Mouse (Mus musculus) G1E (cell line): ENCODE measurements around the gene Ppt1. TPM values are rescaled to one million over a fixed set of nuclear protein-coding genes. Genes with fewer than 3 reads are reported as not detected.

Source experiments
- ATAC-seq: 2 replicates; pipeline ENCODE4 v1.8.0; 2016; ENCODE audit warnings: mild to moderate bottlenecking; ENCODE audit not compliant: insufficient number of reproducible peaks, poor library complexity, low FRiP score, severe bottlenecking; ENCODE audit errors: extremely low read depth
- DNase-seq: peaks from one replicate; pipeline ENCODE4 v3.0.0; 2012; ENCODE audit warnings: low spot score
- H3K27me3 ChIP-seq: 2 replicates; pipeline ENCODE4 v1.6.1; 2012; ENCODE audit warnings: mild to moderate bottlenecking, low read length, inconsistent platforms; ENCODE audit not compliant: insufficient read depth
- H3K36me3 ChIP-seq: replicated peaks from 2 replicates; pipeline ENCODE3; 2012; ENCODE audit warnings: mild to moderate bottlenecking, inconsistent platforms
- H3K4me1 ChIP-seq: 2 replicates; pipeline ENCODE4 v1.6.1; 2012; ENCODE audit warnings: low read depth, low read length, inconsistent platforms, mixed read lengths; ENCODE audit not compliant: insufficient read depth
- H3K4me3 ChIP-seq: 2 replicates; pipeline ENCODE4 v1.5.1; 2012; ENCODE audit warnings: low read depth, mild to moderate bottlenecking, inconsistent platforms, low read length, moderate library complexity, mixed read lengths
- H3K9me3 ChIP-seq: replicated peaks from 2 replicates; pipeline ENCODE4 v1.6.1; 2012; ENCODE audit warnings: inconsistent platforms
- CTCF ChIP-seq: IDR thresholded peaks from 2 replicates; pipeline ENCODE4 v1.5.1; 2012; ENCODE audit warnings: low read depth, low read length, inconsistent platforms, mixed read lengths
- GATA1 ChIP-seq: IDR thresholded peaks from 2 replicates; pipeline ENCODE4 v1.6.1; 2012; ENCODE audit warnings: borderline replicate concordance, low read length, inconsistent platforms, mixed read lengths
- GATA2 ChIP-seq: IDR thresholded peaks from 2 replicates; pipeline ENCODE4 v1.6.1; 2012; ENCODE audit warnings: low read depth, low read length, inconsistent platforms, borderline replicate concordance
- POLR2AphosphoS5 ChIP-seq: IDR thresholded peaks from 2 replicates; pipeline ENCODE4 v1.6.1; 2012; ENCODE audit warnings: low read depth, low read length, inconsistent platforms; ENCODE audit not compliant: insufficient replicate concordance
- TAL1 ChIP-seq: conservative IDR thresholded peaks from 2 replicates; pipeline ENCODE4 v1.6.1; 2012; ENCODE audit warnings: low read depth, low read length, inconsistent platforms, mixed read lengths
- polyA plus RNA-seq: library from polyadenylated mRNA; stranded (reverse); fragments of >175 nt; gene quantifications from 2 replicates; pipeline ENCODE4 v1.2.3, GENCODE M21; 2012
- total RNA-seq, 2 experiments: library from RNA; stranded (forward) in 1 of 2; stranded (reverse) in 1 of 2; fragments of 200-1000 nt in 1 of 2; fragments of >200 nt in 1 of 2; fragmentation: Nextera tagmentation in 1 of 2; gene quantifications; 2 replicates each; pipeline ENCODE4 v1.2.3; 2014 to 2017

Gene Ppt1
- total and polyA plus RNA-seq, 3 experiments = 9.3 to 70.4 (median 52.0) TPM

GRCm38 (mm10) chr4:122868041-122868440 is 32.0 kb downstream of the Ppt1 start:
- Histone ChIP-seq H3K9me3 (no peaks in the 10 kb centered on the region), H3K36me3 (peaks cover 85% of the 10 kb centered on the region), H3K27me3 (no peaks in the 10 kb centered on the region), H3K4me3 (no peak overlapping the region), H3K4me1 (peaks cover 22% of the 10 kb centered on the region)
- TF ChIP-seq POLR2AphosphoS5 = no peak
- TF ChIP-seq TAL1 = no peak
- no peak for TF ChIP-seq GATA1
- TF ChIP-seq GATA2 = no peak
- no peak for TF ChIP-seq CTCF
- DNase-seq = no peak
- ATAC-seq = no peak

- Histone ChIP-seq H3K4me3 (no peak overlapping the region), H3K9me3 (no peaks in the 10 kb centered on the region), H3K27me3 (no peaks in the 10 kb centered on the region), H3K36me3 (peaks cover 73% of the 10 kb centered on the region), H3K4me1 (peaks cover 36% of the 10 kb centered on the region)
- DNase-seq (no peak), ATAC-seq (no peak)
- TF ChIP-seq TAL1 = no peak
- TF ChIP-seq CTCF = peak; percentile 17; the same call in 1 of the 2 replicates
- no peak for TF ChIP-seq POLR2AphosphoS5
- TF ChIP-seq GATA1 = no peak
Measured at GRCm38 (mm10) chr4:122870027-122870426, 34.0 kb downstream of the Ppt1 start.

- ATAC-seq = no peak
- TF ChIP-seq POLR2AphosphoS5 (no peak), CTCF (no peak), TAL1 (no peak)
- Histone ChIP-seq H3K9me3 (no peaks in the 10 kb centered on the region), H3K4me1 (peaks cover 43% of the 10 kb centered on the region), H3K4me3 (no peak overlapping the region), H3K36me3 (peaks cover 73% of the 10 kb centered on the region), H3K27me3 (no peaks in the 10 kb centered on the region)
- no peak for DNase-seq
Measured at GRCm38 (mm10) chr4:122870741-122871140, 34.7 kb downstream of the Ppt1 start.

GRCm38 (mm10) chr4:122871269-122871668 is 35.2 kb downstream of the Ppt1 start:
- H3K9me3 ChIP-seq = no peaks in the 10 kb centered on the region
- DNase-seq (no peak), ATAC-seq (no peak)
- TF ChIP-seq CTCF = no peak
- TF ChIP-seq GATA1 = no peak
- TF ChIP-seq POLR2AphosphoS5 = no peak
- no peak for TF ChIP-seq TAL1
- TF ChIP-seq GATA2 = no peak
- no peak overlapping the region for H3K4me3 ChIP-seq
- no peaks in the 10 kb centered on the region for H3K27me3 ChIP-seq
- H3K36me3 ChIP-seq = peaks cover 73% of the 10 kb centered on the region
- H3K4me1 ChIP-seq = peaks cover 47% of the 10 kb centered on the region

GRCm38 (mm10) chr4:122871989-122872388 is 35.9 kb downstream of the Ppt1 start:
- peak; percentile 77 for ATAC-seq
- no peak for TF ChIP-seq CTCF
- TF ChIP-seq GATA1 = no peak
- TF ChIP-seq GATA2 = no peak
- TF ChIP-seq POLR2AphosphoS5 = no peak
- TF ChIP-seq TAL1 = no peak
- Histone ChIP-seq H3K4me1 (peaks cover 48% of the 10 kb centered on the region), H3K4me3 (no peak overlapping the region; the same call in 1 of the 2 replicates), H3K36me3 (peaks cover 71% of the 10 kb centered on the region), H3K27me3 (no peaks in the 10 kb centered on the region), H3K9me3 (no peaks in the 10 kb centered on the region)
- peak; percentile 14 for DNase-seq

GRCm38 (mm10) chr4:122873003-122873402 is 37.0 kb downstream of the Ppt1 start:
- Histone ChIP-seq H3K36me3 (peaks cover 64% of the 10 kb centered on the region), H3K4me3 (peak overlapping the region; percentile 33; the same call in 1 of the 2 replicates), H3K9me3 (no peaks in the 10 kb centered on the region), H3K4me1 (peaks cover 50% of the 10 kb centered on the region), H3K27me3 (no peaks in the 10 kb centered on the region)
- TF ChIP-seq POLR2AphosphoS5 = no peak
- no peak for TF ChIP-seq CTCF
- peak; percentile 39; the same call in 1 of the 2 replicates for TF ChIP-seq GATA2
- TF ChIP-seq TAL1 = peak; percentile 76
- DNase-seq (peak; percentile 29), ATAC-seq (peak; percentile 81)

- Histone ChIP-seq H3K4me1 (peaks cover 54% of the 10 kb centered on the region), H3K9me3 (no peaks in the 10 kb centered on the region), H3K36me3 (peaks cover 62% of the 10 kb centered on the region), H3K27me3 (no peaks in the 10 kb centered on the region), H3K4me3 (no peak overlapping the region; the same call in 1 of the 2 replicates)
- DNase-seq (no peak), ATAC-seq (no peak)
- TF ChIP-seq GATA1 = no peak
- no peak for TF ChIP-seq POLR2AphosphoS5
- no peak for TF ChIP-seq TAL1
- TF ChIP-seq GATA2 = no peak
- no peak for TF ChIP-seq CTCF
Measured at GRCm38 (mm10) chr4:122873512-122873911, 37.5 kb downstream of the Ppt1 start.
